Mouse (Mus musculus) testis, postnatal 10 days (tissue): ENCODE measurements around the gene Bglap2.
A peak's percentile ranks its signal among the peaks of the same experiment; 100 is the strongest.
"Not testable (repeated sequence)": the region's sequence is repeated elsewhere in the genome, so short reads cannot be mapped to it uniquely, and the experiment has no call there.

Source experiments
- DNase-seq: peaks from one replicate; pipeline ENCODE4 v3.0.0; 2021; ENCODE audit warnings: low spot score

Gene Bglap2

DNA sequence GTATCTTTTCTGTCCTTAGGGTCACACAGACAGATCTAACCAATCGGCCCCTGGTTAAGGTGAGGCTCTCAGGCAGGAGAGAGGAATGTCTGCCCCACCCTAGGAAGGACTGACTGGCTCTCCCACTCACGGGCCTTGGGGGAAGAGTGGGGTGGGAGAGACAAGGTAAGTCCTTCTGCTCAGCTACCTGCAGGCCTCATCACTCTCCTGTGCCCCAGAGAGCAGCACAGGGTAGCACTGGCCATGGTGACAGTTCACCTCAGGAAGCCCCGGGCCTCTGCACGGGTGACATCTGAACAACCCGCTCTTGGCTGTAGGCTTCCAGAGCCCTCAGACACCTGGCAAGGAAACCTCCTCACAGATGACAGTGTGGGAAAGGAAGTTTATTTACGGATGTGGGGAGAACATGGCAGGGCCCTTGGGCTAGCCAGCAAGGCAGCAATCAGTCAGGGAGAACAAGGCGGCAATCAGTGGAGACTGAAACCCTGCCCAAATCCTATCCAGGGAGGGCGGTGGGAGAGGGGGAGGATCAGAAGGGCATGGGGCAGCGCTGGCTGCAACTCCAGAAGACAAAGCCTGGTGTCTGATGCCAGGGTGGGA lies 15.4 kb upstream of the Bglap2 start:
- no peak for DNase-seq

DNA sequence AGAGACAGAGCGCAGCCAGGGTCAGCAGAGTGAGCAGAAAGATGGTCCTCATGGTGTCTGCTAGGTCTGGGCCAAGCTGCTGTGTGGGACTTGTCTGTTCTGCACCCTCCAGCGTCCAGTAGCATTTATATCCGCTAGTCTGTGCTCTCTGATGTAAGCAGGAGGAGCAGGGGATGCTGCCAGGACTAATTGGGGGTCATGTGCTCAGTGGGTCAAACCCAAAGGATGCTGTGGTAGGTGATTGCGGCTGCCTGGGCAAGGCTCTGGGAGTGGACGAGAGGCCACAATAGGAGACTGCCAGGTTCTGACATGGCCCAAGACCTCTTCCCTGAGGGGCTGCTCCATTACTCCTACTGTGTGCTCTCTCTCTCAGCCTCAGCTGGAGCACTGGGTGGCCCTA lies 5.9 kb upstream of the Bglap2 start, which contains the start of gene Bglap:
Gene Bglap (minus strand): TSS at position 101 of the 400 bp plus-strand sequence.
- DNase-seq, result no peak

GRCm38 (mm10) chr3:88382383-88382782 lies 3.9 kb upstream of the Bglap2 start:
- not testable (repeated sequence) for DNase-seq

- DNase-seq, result not testable (repeated sequence)
Observed at GRCm38 (mm10) chr3:88381389-88382315, 3.2 kb upstream of the Bglap2 start.

DNA sequence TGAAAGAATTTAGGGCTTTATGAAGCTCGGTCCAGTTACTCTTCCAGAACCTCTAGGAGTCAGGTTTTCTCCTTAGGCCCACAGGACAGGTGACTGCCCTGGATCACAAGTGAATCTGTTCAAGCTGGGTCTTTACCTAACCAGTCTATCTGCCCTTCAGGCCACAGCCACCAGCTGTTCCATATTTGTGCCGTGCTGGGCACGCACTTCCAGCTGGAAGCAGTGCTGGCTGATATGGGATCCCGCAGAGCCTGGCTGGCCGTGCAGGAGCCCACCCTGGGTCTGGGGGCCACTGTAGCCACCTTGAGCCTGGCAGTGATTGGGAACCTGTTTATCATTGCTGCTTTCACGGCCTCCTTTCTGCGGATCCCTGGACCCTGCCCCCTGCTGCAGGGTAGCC lies 1.9 kb downstream of the Bglap2 start:
- DNase-seq, result not testable (repeated sequence)

DNA sequence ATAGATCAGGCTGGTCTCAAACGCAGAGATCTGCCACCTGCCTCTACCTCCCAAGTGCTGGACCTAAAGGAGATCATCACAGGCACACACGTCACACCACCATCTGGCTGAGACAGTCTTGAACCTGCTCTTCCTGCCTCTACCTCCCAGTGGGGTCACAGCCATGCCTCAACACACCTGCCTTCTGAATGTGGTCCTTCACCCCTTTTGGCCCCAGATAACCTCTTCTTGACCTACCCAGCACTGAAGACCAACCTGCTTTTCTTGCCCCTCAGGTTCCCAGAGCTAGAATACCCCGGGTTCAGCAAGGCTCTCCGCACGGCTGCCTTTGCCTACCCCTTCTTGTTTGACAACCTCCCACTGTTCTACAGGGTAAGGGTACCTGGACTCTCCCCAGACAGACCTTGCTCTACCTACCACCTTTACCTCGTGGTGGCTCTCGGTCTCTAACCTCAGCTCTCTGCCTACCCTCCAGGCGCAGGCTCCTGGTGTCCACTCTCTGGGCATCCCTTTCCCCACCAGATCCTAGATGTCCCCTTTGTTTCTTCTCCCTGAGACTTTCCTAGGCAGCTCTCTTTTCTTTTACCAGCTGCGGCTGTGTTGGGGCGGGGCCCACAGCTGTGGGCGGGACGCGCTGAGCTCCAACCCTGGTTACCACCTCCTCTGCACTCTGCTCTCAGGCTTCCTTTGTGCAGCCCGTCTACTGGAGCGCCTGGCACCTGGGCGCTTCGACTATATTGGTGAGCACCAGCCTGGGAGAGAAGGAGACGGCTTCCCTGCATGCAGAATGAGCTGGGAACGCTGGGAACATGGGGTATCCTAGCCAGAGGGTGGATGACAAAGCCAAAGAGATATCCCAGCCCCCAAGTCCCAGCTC lies 2.5 kb downstream of the Bglap2 start:
- DNase-seq, result peak; percentile 42

DNA sequence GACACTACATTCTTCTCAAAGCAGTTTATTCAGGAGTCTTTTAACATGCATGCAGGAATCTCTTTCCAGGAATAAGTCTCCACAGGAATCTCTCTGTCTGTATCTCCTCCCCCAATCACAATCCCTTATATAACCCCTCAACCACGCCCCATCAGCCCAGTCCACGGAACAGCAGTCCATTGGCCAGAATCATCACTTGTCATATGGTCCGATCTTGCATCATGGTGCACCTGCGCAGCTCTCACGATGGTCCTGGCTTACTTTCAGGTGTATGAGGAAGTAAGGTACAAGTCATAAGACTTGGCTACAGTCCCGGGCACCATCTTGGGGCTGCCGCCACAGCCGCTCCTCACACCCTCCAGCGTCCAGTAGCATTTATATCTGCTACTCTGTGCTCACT lies 5.9 kb downstream of the Bglap2 start, which contains the start of gene Bglap3:
Gene Bglap3 (minus strand): TSS at position 101 of the 400 bp plus-strand sequence.
- DNase-seq, result not testable (repeated sequence)

- DNase-seq, result peak; percentile 43
Observed at GRCm38 (mm10) chr3:88368511-88368910, 10.0 kb downstream of the Bglap2 start.

GRCm38 (mm10) chr3:88367517-88367916 lies 11.0 kb downstream of the Bglap2 start:
- DNase-seq, result not testable (repeated sequence)

DNA sequence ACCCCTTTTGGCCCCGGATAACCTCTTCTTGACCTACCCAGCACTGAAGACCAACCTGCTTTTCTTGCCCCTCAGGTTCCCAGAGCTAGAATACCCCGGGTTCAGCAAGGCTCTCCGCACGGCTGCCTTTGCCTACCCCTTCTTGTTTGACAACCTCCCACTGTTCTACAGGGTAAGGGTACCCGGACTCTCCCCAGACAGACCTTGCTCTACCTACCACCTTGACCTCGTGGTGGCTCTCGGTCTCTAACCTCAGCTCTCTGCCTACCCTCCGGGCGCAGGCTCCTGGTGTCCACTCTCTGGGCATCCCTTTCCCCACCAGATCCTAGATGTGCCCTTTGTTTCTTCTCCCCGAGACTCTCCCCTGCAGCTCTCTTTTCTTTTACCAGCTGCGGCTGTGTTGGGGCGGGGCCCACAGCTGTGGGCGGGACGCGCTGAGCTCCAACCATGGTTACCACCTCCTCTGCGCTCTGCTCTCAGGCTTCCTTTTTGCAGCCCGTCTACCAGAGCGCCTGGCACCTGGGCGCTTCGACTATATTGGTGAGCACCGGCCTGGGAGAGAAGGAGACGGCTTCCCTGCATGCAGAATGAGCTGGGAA lies 11.6 kb downstream of the Bglap2 start:
- DNase-seq, result peak; percentile 62

DNA sequence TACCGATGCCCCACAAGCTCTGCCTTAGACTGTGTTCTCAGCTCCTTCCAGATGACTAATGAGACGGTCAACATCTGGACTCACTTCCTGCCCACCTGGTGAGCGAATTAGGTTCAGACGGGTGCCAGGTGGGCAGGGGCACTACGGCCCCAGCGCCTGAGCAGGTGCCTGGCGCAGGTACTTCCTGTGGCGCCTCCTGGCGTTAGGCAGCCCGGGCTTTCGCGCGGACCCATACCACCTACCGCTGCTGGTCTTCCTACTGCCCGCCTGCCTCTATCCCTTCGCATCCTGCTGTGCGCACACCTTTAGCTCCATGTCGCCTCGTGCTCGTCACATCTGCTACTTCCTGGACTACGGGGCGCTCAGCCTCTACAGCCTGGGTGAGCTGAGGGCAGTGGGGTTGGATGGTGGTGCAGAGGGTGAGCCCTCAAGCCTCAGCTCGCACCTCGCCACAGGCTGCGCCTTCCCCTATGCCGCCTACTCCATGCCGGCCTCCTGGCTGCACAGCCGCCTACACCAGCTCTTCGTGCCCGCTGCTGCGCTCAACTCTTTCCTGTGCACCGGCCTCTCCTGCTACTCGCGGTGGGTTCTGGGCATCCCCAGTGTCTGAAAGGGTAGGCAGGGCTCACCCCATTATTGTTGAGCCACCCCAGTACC lies 12.7 kb downstream of the Bglap2 start:
- DNase-seq, result no peak

DNA sequence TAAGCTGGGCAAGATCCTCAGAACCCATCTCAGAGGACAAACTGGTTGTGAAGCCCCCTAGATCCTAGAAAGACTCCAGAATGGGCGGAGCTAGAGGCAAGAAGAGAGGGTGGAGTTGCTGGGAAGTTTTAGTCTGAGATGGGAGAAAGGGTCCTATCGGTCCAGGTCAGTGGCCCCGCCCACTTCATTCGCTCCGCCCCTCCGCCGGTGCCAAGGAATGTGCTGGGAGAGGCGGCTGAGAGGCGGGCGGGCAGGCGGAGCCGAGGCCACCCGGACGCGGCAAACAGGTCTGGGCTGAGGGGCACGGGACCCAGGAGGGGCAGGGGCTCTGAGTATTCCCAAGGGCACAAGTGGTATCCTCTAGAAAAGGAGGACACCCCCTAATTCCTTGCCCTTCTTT lies 14.2 kb downstream of the Bglap2 start, which contains the start of gene Paqr6:
Gene Paqr6 (plus strand): TSS at position 248 of the 400 bp plus-strand sequence.
- peak; percentile 94 for DNase-seq

- no peak for DNase-seq
Observed at GRCm38 (mm10) chr3:88363700-88364099, 14.8 kb downstream of the Bglap2 start.

DNA sequence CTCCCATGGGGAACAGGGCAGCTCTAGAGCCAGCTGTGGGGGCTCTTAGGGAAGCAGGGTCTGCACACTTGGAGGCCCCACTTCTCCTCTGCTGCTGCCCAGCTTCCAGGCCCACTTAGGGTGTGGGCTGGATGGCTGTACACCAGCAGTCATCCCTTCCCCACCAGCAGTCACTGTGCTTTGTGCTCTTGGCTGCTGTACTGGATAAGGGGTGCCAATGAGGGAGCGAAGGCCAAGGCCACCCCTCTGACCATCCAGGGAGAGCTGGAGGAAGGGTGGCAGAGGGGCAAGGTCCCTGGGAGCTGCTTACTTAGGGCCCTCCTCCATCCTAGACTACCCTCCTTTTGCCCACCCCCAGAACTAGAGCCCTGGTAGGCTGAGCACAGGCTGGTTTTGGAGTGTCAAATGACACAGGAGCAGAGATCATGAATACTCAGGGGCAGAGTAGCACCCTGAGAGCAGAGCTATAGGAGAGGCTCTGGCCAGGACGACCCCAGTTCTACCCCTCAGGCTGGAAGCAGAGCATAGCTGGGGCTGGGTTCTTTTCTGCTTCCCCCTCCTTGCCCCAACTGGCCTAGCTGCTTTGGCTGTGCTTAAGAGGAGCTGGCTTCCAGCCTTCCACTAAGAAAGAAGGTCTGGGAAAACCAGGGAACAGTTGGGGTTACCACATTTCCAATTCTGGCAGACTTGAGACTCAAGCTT lies 16.7 kb downstream of the Bglap2 start:
- no peak for DNase-seq

GRCm38 (mm10) chr3:88361096-88361495 lies 17.4 kb downstream of the Bglap2 start:
- DNase-seq, result no peak

DNA sequence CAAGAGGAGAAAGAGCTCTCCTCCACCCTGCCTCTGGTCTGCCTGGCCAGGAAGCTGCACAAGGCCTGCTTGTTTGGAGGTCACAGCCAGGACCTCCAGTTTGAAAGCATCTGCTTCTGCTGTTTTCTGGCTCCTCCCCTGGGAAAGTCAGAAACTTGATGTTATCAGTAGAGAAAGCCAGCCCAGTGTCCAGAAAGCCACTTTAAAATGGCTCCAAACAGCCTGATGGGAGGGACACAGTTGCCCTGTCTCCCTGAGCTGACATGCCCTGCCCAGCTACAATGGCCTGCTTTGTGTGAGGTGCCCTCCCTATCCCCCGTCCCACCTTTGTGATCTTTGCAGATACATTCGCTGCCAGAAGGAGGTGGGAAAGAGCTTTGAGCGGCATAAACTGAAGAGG lies 18.5 kb downstream of the Bglap2 start:
- DNase-seq, result no peak

DNA sequence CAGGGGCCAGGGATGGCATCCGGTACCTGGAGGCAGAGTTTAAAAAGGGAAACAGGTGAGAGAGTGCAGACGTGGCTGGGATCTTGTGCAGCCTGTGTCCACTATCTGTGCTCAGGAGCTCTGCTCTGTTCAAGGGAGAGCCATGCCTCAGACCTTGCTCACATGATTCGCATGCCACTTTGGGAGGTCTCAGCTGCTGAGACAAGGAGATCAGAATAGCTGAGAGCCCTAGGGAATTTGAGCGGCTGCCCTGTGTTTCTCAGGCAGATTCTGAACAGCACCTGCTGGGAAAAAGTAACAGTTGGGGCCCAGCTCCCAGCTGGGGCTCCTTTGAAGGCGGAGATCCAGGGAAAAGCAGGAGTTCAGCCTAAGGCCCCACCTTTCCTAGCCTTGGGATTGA lies 18.9 kb downstream of the Bglap2 start:
- no peak for DNase-seq

DNA sequence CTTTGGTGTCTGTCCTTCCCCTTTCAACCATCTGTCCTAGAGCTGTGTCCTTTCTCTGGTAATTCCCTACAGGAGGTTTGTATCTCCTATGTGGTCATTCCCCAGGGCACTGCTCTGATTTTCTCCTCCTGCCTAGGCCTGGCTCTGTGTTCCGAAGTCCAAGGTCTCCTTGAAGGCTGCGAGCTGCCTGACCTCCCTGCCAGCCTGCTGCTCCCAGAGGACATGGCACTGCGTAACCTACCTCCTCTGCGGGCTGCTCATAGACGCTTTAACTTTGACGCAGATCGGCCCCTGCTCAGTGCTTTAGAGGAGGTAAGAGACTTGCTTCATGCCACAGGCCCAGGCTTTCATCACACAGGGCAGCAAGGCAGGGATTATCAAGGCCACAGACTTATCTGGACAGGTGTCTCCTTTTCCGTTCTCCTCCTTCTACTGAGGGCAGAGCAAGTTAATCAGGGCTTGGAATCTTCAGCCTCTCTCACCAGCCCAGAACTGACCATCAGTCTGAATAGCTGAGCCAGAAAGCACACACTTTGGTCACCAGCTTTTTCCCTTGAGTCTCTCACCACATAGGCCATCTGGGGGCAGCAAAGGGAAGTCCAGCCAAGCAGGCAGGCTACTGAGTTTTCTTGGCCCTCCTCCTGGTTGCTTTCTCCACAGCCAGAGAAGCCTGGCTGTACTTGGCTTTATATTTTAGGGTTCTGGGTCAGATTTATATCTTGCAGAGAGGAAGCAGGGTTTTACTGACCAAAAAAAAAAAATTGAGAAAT lies 23.9 kb downstream of the Bglap2 start:
- DNase-seq, result no peak

DNA sequence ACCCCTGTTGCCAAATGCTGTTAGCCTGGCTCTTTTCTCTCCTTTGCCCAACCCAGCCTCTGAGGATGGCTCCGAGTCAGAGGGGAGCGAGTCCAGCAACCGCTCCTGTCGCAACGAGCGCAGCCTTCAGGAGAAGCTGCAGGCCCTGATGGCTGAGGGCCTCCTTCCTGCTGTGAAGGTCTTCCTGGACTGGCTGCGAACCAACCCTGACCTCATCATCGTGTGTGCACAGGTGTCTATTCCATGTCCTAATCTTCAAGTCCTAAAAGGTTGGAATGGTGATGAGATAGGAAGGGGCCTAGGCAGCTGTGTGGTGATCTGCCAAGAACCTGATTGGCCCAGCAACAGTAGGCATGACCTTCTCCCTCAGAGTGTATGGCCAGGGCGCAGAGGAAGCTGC lies 25.6 kb downstream of the Bglap2 start:
- DNase-seq, result no peak

- no peak for DNase-seq
Observed at GRCm38 (mm10) chr3:88350732-88351131, 27.8 kb downstream of the Bglap2 start.
